Mouse (Mus musculus): ENCODE results near the gene Nbl1. TPM values are rescaled to one million over a fixed set of nuclear protein-coding genes. Genes with fewer than 3 reads are reported as not detected.

Nbl1 gene
- total RNA-seq, 2 experiments from 2014 or later = 22.6 to 22.8 TPM

DNA sequence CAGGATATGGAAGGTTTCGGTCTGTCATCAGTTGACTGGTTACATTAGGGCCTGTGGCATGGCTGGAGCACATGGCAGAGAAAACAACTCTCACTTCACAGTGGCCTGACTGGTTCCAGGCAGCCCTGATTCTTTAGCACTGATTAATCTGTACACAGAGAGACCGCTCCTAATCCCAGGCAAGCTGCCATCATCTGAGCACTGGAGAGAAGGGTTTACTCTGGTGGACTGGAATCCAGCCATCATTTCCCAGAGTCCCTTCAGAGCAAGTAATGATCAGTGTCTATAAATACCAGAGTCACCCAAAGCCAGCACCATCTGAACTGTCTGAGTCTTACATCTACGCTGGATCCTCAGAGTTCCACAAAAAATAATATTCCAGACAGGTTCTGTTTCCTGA is 57.0 kb downstream of the Nbl1 start:
- DNase-seq = peak in 1 of 2 experiments; percentile 21
- intact Hi-C loops (cut with DNase I) = no loop called here

DNA sequence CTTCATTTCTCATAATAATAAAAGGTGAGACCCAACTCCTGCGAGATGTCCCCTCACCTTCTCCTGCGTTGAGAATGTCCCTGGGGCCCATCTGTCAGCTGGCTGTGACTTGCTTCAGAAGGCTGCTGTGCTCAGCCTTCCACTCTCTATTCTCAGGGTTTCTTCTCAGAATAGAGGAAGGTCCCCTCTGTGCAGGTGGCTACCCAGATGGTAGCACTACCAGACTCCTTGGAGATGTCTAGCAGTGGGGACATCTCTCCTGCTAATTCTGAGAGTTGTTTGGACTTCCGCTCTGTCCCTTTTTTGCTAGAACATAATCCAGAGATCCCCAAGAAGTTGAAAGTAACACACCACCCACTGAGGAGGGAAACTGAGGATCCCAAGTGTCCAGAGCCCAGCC is 57.9 kb downstream of the Nbl1 start:
- no peak for DNase-seq
- intact Hi-C loops (cut with DNase I) = no loop called here

DNA sequence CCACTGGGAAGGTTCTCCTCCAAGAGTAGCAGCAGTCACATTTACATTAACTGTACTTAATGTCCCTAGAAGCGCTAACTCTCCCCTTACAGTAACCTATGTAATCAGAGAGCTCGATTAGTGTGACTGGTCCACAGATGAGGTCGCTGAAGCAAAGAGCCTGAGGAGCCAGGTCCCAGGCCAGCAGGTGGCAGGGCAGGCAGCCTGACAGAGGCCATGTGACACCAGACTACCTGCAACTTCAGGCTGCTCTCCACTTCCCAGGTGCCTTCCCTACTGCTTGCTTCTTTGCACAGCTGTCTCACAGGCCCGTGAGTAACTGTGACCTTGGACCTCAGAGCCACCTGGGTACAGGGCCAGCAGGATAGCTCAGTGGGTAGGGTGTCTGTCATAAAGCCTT is 58.3 kb downstream of the Nbl1 start:
- intact Hi-C loops (cut with DNase I) = no loop called here
- DNase-seq = no peak

DNA sequence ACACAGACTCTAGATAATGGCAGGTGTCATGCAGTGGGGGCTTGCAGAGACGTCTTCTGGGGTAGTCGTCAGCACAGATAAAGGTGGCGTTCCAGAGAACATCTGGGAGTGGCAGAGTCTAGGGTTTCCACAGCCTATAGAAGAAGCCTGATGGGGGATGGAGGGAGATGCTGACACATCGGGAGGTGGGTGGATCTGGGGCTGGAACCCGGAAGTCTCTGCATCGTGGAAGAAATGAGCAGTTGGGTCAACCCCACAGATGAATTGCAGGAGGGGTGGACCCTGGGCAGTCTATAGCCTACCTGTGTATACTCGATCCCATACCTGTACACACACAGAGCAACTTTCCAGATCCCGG is 58.8 kb downstream of the Nbl1 start:
- no peak for DNase-seq
- intact Hi-C loops (cut with DNase I) = no loop called here

DNA sequence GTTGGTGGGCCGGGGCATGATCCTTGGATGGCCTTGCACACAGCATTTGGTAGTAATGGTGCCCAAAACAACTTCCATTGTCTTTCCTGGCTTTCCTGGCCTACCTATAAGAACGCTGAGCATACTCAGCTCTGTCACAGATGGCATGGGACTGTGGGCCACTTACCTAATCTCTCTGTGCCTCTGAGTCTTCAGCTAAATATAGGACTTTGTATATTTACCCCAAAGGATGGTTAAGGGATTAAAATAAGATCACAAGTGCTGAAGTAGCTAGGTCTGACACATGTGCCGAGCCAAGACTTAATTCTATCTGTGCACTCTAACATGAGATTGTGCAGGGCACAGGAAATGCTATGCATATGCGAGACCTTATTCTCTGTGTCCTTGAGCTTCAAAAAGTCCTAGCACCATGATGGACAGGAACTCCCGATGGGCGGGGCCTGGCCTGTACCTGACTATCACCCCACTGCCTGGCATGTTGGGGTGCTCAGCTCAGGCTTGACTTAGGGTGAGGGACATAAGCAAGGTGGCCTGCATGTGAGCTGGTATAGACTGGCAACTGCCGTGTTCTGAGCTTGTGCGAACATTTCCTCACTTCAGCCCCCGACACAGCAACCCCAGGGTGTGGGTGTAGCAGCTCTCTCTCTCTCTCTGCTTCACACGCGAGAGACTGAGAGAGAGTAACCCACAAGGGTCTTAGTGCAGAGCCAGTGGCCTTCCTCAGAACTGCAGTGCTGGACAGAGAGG is 59.4 kb downstream of the Nbl1 start:
- intact Hi-C loops (cut with DNase I) = no loop called here

DNA sequence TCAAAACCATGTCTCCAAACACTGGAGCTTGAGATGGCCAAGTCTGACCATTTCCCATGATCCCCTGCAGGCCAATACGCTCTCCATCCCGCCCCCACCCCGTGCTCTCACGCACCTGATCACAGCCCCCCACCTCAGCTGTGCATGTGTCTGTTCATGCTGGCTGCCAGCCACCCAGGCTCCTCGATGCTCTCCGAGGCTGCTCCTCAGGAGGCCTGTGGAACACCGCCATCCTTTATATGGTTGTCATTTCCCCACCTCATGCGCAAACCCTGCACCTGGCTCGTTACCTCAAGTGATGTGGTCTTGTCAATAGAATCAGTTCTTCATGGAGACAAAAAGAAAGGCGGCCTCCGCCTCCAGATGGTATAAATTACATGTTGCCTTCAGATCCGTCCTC is 60.3 kb downstream of the Nbl1 start:
- DNase-seq = no peak
- intact Hi-C loops (cut with DNase I) = no loop called here

More for the DNA sequence above, 59.4 kb downstream of the Nbl1 start:
- no peak for DNase-seq

Other genes starting within 250 kb of the Nbl1 start
- gene Pla2g5, start 229.5 kb downstream of the Nbl1 start, total RNA-seq (2021) = 1 to 10 TPM in 1 of 2 experiments, under 1 TPM in 1; 0.20 to 1.7 TPM
- not detected for gene Gm13030, start 219.0 kb downstream of the Nbl1 start, total RNA-seq (2021)
- gene Pla2g2e, start 215.1 kb downstream of the Nbl1 start, total RNA-seq (2021) = not detected
- gene Otud3, start 179.0 kb downstream of the Nbl1 start, total RNA-seq (2021) = 10 to 100 TPM; 12.3 to 13.4 TPM
- not detected for gene Rnf186, start 125.9 kb downstream of the Nbl1 start, total RNA-seq (2021)
- gene Tmco4, start 120.1 kb downstream of the Nbl1 start, total RNA-seq (2021) = 1 to 10 TPM; 4.0 to 6.1 TPM
- gene Htr6, start 17.4 kb downstream of the Nbl1 start, total RNA-seq (2021) = not detected
- gene Minos1, start 38.1 kb upstream of the Nbl1 start, total RNA-seq (2021) = 100 to 1,000 TPM; 353 to 374 TPM
- 100 to 1,000 TPM; 499 to 554 TPM for gene Capzb, start 99.9 kb upstream of the Nbl1 start, total RNA-seq (2021)
- gene Pqlc2, start 217.7 kb upstream of the Nbl1 start, total RNA-seq (2021) = 1 to 10 TPM; 5.4 to 5.7 TPM
- gene Akr7a5, start 217.8 kb upstream of the Nbl1 start, total RNA-seq (2021) = 10 to 100 TPM; 32.8 to 33.3 TPM